Mouse (Mus musculus) midbrain, embryonic 15.5 days (tissue): ENCODE results near the gene Ifit1bl1. TPM values are rescaled to one million over a fixed set of nuclear protein-coding genes. Genes with fewer than 3 reads are reported as not detected.
A peak's percentile ranks its signal among the peaks of the same experiment; 100 is the strongest.
"Not testable (repeated sequence)": the region's sequence is repeated elsewhere in the genome, so short reads cannot be mapped to it uniquely, and the experiment has no call there.

Experiments used
- ATAC-seq: fragments of 200-750 bp; cut with Nextera tagmentation; replicated peaks from 2 replicates; pipeline ENCODE4 v1.8.0; 2017; ENCODE audit warnings: moderate TSS enrichment
- H3K27ac ChIP-seq: fragments of 300-500 bp; sonication (generic); 2 replicates; pipeline ENCODE4 v1.5.1; 2015; ENCODE audit warnings: mild to moderate bottlenecking, inconsistent platforms
- H3K27me3 ChIP-seq: fragments of 300-500 bp; sonication (generic); replicated peaks from 2 replicates; pipeline ENCODE4 v1.6.1; 2015; ENCODE audit warnings: inconsistent platforms
- H3K36me3 ChIP-seq: fragments of 300-500 bp; sonication (generic); replicated peaks from 2 replicates; pipeline ENCODE4 v1.6.1; 2015; ENCODE audit warnings: inconsistent platforms
- H3K4me1 ChIP-seq: fragments of 300-500 bp; sonication (generic); 2 replicates; pipeline ENCODE4 v1.6.1; 2015; ENCODE audit warnings: inconsistent platforms
- H3K4me2 ChIP-seq: fragments of 300-500 bp; sonication (generic); 2 replicates; pipeline ENCODE4 v1.6.1; 2015; ENCODE audit warnings: inconsistent platforms, mild to moderate bottlenecking, moderate library complexity
- H3K4me3 ChIP-seq: fragments of 300-500 bp; sonication (generic); 2 replicates; pipeline ENCODE4 v1.5.1; 2015; ENCODE audit warnings: mild to moderate bottlenecking, inconsistent platforms
- H3K9ac ChIP-seq: fragments of 300-500 bp; sonication (generic); 2 replicates; pipeline ENCODE4 v1.6.1; 2015; ENCODE audit warnings: mild to moderate bottlenecking, inconsistent platforms
- H3K9me3 ChIP-seq: fragments of 300-500 bp; sonication (generic); 2 replicates; pipeline ENCODE4 v1.6.1; 2016; ENCODE audit warnings: inconsistent platforms
- WGBS: fragments of 180-500 bp; shearing (Covaris S2); methylation state at CpG from one replicate; pipeline ENCODE4 v1.1.7; 2015; ENCODE audit warnings: mixed read lengths; 5-methylcytosine and 5-hydroxymethylcytosine counted together
- polyA plus RNA-seq: library from polyadenylated mRNA; unstranded; fragments of >200 nt; fragmentation: Nextera tagmentation; extraction: Ambion mirVana; gene quantifications from 2 replicates; pipeline ENCODE4 v1.2.1, GENCODE M21; 2015

Ifit1bl1 gene
- polyA plus RNA-seq, 1 experiment from 2014 or later, result 1.0 TPM

DNA sequence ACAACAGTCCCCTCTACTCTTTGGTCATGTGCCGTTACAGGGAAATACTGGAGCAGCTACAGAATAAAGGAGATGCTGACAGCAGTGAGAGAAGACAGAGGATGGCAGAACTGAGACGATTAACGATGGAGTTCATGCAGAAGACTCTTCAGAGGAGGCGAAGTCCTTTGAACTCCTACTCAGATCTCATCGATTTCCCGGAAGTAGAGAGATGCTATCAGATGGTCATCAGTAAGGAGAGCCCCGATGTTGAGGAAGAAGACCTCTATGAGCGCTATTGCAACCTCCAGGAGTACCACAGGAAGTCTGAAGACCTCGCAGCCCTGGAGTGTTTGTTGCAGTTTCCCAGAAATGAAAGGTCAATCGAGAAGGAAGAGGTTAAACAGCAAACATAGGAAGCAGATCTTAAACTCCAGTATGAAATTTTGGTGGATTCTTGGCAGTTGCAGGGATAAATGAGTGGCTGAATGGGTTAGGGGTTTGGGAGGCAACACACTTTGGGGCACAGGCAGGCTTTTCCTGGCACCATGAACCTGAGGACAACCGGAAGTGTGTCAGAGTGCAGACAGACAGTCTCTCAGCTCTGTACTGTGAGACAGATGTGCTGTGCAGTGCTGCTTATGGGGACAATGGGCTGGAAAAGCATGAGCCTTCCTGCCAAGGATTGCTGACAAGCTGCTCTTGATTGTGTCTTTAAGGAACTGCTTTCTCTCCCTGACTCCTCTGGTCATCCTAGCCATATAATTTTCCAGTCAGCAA is 10.7 kb upstream of the Ifit1bl1 start:
- not testable (repeated sequence) for ATAC-seq, H3K27me3 ChIP-seq, H3K27ac ChIP-seq, H3K9me3 ChIP-seq, H3K9ac ChIP-seq, H3K4me3 ChIP-seq, H3K36me3 ChIP-seq, H3K4me2 ChIP-seq, H3K4me1 ChIP-seq
- 83% methylated on average over 6 of the region's 11 CpGs for WGBS

DNA sequence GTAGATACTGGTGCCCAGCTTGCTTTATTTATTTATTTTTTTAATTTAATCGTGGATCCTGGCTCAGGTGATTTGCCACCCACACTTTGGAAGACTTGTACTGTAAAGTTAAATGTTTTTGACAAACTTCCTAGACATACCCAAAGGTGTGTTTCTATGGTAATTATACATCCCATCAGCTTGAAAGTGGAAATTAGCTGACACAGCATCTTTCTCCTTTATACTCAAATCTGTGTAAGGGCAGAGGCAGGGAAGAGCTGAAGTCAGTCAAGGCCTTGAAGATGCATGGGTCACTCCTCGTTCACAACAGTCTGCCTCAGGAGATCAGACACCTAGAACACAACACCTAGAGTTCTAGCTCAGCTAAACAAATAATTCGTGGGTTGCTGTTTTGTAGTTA is 8.4 kb upstream of the Ifit1bl1 start:
- H3K9ac ChIP-seq, H3K4me2 ChIP-seq, H3K27ac ChIP-seq, H3K27me3 ChIP-seq, H3K4me3 ChIP-seq, H3K9me3 ChIP-seq, ATAC-seq, H3K4me1 ChIP-seq, H3K36me3 ChIP-seq: not testable (repeated sequence)
- WGBS, result 73% methylated on average over 3 of the region's 3 CpGs

DNA sequence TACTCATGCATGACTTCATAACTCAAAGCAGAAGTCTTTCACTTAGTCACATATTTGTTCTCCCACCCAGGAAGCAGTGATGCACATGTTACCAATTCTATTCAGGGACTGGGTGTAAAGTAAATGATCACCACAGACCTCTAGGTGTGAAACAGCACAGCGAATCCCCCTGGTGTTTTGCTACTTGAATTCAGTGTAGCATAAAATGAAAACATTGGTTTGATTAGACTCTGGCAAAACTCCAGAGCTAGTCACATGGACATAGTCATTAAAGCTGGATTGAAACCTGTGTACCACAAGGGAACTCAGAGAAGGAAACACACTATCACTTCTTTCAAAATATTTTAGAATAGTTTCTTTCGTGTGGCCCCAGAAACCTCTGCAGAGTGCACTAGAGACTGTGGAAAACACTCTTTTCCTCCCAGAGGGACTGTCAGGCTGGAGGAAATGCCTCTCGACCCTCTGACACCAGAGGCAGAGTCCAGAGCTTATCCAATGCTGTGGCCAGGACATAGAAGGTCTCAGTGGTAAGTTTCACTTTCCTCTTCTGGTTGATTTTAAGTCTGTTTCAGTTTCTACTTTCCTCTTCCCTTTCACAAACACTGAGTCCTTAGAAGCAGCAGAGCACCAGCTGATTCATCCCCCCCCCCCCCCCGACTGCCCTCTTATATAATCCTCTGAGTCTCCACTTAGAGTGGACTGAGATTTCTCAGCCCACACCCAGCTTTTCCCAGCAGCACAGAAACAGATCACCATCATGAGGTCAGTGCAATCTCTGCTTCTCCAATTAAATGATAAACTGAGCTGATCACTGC is 5.7 kb upstream of the Ifit1bl1 start, which contains the start of gene Ifit3b:
Ifit3b (plus strand) TSS at position 734 of the 815 bp plus-strand sequence.
- not testable (repeated sequence) for H3K27ac ChIP-seq, H3K27me3 ChIP-seq, H3K4me3 ChIP-seq, H3K4me1 ChIP-seq, H3K9me3 ChIP-seq, H3K36me3 ChIP-seq, H3K4me2 ChIP-seq, H3K9ac ChIP-seq
- WGBS, result 60% methylated on average over 4 of the region's 4 CpGs
- ATAC-seq, result 0 out of 2 replicates have a peak, but pooled peaks have one; percentile 38

DNA sequence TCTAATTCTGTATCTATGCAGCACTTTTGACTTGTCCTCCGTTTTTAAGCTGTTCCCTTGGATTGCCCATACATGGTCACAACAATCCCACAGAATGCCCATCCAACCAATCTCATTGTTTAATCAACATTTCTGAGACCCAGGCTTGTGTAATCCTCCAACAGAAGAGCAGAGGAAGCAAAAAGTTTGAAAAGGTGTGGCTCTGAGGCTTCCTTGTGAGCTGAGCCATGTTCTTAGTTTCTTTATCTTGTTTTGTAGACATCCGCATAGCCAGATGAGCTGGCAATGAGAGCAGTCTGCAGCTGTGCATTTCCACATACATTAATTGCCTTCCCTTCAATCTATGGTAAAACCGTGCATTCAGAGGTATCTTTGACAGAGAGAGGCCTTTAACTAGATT is 3.7 kb upstream of the Ifit1bl1 start:
- no peak overlapping the region for H3K9ac ChIP-seq
- no peak for ATAC-seq
- H3K27ac ChIP-seq, result no peak overlapping the region
- no peak overlapping the region for H3K4me2 ChIP-seq
- no peaks in the 10 kb centered on the region for H3K9me3 ChIP-seq
- H3K27me3 ChIP-seq, result no peaks in the 10 kb centered on the region
- no peaks in the 10 kb centered on the region for H3K4me1 ChIP-seq
- no peaks in the 10 kb centered on the region for H3K36me3 ChIP-seq
- 89% methylated on average over 3 of the region's 3 CpGs for WGBS
- no peak overlapping the region for H3K4me3 ChIP-seq

DNA sequence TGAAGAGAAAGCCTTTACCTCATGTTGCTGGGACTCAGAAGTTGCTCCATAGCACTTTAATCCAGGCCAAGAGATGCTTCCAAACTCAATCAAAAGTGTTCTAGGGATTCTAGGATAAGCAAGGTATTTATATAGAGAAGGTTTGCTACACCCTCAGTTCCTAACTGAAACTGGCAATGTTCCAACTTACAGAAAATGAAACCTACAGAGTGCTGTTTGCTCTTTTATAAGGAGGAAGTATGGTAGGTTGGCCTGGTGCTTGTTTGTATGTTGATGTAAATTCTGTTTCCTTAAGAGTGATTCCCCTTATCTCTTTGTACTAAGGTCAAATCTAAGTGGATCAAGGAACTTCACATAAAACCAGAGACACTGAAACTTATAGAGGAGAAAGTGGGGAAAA is 2.5 kb downstream of the Ifit1bl1 start:
- H3K36me3 ChIP-seq, H3K4me2 ChIP-seq, H3K27ac ChIP-seq, H3K9ac ChIP-seq, H3K4me1 ChIP-seq, H3K27me3 ChIP-seq, H3K9me3 ChIP-seq, ATAC-seq, H3K4me3 ChIP-seq: not testable (repeated sequence)

DNA sequence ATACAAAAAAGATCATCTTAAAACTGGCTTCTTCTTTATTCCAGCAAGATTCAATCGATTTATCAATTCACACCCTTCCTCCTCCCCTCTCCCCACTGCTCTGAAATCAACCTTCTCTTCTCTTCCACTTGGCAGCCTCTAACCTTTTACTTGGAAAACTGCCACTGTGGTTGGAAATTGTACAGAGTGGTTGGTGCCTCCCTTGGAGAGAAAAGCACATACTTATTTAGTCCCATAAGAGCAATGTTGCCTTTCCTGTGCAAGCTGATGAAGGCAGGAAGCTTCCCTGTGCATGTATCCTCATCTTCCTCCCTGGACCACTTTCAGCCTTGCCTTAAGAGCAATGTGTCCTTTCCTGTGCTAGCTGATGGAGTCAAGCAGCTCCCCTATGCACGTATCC is 3.4 kb downstream of the Ifit1bl1 start:
- H3K27ac ChIP-seq, result no peak overlapping the region

DNA sequence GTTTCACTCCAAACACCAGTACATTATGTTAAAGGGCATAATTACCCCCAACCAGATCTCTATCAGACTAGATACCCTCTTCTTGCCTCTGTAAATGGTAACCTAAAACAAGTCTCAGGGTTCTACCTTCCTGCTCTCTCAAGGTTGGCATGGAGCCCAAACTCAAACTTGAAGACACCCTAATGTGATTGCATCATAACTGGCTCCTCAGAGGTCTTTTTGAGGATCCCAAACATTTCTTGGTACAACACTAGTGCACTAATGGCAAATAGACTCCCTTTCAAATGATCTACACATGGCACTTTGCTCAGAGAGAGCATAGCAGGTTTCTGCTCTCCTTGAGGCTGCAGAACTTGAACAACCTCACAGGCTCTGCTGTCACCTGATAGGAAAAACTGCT is 4.9 kb downstream of the Ifit1bl1 start:
- H3K9me3 ChIP-seq, result no peaks in the 10 kb centered on the region
- no peak for ATAC-seq
- no peaks in the 10 kb centered on the region for H3K36me3 ChIP-seq
- no peaks in the 10 kb centered on the region for H3K4me1 ChIP-seq
- H3K27ac ChIP-seq, result no peak overlapping the region
- no peak overlapping the region for H3K4me3 ChIP-seq
- no peak overlapping the region for H3K4me2 ChIP-seq
- H3K27me3 ChIP-seq, result no peaks in the 10 kb centered on the region
- H3K9ac ChIP-seq, result no peak overlapping the region

More for the DNA sequence above, 3.4 kb downstream of the Ifit1bl1 start:
- Histone ChIP-seq H3K4me2 (no peak overlapping the region), H3K27me3 (no peaks in the 10 kb centered on the region), H3K4me3 (no peak overlapping the region), H3K9ac (no peak overlapping the region), H3K36me3 (no peaks in the 10 kb centered on the region), H3K4me1 (no peaks in the 10 kb centered on the region), H3K9me3 (no peaks in the 10 kb centered on the region)
- 75% methylated on average over 2 of the region's 2 CpGs for WGBS
- no peak for ATAC-seq

DNA sequence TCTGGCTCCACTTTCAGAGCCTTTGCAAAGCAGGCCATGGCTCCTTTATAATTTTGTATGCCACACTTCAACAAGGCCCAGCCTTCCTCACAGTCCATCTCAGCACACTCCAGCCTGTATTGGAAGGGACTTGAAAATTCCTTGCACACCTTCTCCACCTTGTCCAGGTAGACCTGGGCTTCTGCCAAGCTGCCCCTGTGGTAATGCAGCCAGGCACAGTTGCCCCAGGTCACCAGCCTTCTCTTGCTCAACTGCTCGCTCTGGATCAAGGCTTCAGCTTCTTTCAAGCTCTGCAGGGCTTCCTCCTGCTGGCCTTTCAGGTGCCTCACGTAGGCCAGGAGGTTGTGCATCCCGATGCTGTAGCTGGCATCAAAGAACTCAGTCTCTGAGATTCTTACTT is 7.2 kb downstream of the Ifit1bl1 start:
- H3K4me3 ChIP-seq, H3K9ac ChIP-seq, ATAC-seq, H3K9me3 ChIP-seq, H3K27ac ChIP-seq, H3K27me3 ChIP-seq, H3K4me2 ChIP-seq, H3K36me3 ChIP-seq, H3K4me1 ChIP-seq: not testable (repeated sequence)
- WGBS, result 73% methylated on average over 3 of the region's 3 CpGs

DNA sequence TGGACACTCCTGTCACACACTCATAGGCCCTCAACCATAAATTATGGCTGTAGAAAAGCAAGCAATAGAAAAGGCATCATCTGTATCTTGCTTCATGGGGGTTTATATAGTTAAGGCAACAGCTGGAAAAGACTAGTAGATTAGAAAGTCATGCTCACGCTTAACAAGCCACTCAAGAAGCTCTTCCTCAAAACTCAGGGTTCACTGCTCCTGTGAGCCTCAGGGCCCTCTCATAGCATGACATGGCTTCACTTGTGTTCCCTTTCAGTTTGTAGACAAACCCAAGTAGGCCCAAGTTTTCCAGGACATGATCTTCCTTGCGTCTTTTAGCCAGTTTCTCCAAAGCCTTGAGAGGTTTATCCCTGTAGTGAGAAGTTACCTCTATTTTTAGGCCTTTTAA is 8.3 kb downstream of the Ifit1bl1 start:
- H3K9me3 ChIP-seq, result no peaks in the 10 kb centered on the region
- no peaks in the 10 kb centered on the region for H3K27me3 ChIP-seq
- no peak overlapping the region for H3K9ac ChIP-seq
- H3K36me3 ChIP-seq, result no peaks in the 10 kb centered on the region
- 92% methylated on average over 2 of the region's 2 CpGs for WGBS
- no peak overlapping the region for H3K4me2 ChIP-seq
- 0 out of 2 replicates have a peak, but pooled peaks cover under 1% of the 10 kb centered on the region for H3K4me1 ChIP-seq
- ATAC-seq, result no peak
- no peak overlapping the region for H3K27ac ChIP-seq
- H3K4me3 ChIP-seq, result no peak overlapping the region

DNA sequence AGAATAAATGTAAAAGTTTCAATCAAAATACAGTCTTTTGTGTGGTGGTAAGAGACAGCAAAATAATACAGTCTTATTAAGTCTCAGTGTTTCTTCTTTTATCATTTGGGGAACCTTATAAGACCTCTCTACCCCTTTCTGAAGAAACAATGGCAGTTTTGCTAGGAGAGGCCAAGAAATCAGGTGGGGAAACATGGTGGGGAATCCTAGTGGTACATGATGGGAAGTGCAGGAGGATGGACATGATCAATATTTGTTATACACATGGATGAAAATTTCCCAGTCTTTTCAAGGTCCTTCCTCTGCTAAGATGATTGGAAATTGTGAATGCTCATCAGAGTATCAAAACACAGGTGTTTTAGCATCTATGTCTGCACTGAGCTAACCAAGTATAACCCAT is 12.8 kb downstream of the Ifit1bl1 start:
- no peak overlapping the region for H3K4me2 ChIP-seq
- no peak for ATAC-seq
- no peaks in the 10 kb centered on the region for H3K9me3 ChIP-seq
- no peak overlapping the region for H3K4me3 ChIP-seq
- H3K27ac ChIP-seq, result no peak overlapping the region
- H3K4me1 ChIP-seq, result 0 out of 2 replicates have a peak, but pooled peaks cover 4% of the 10 kb centered on the region
- H3K9ac ChIP-seq, result no peak overlapping the region
- no peaks in the 10 kb centered on the region for H3K27me3 ChIP-seq
- H3K36me3 ChIP-seq, result no peaks in the 10 kb centered on the region

DNA sequence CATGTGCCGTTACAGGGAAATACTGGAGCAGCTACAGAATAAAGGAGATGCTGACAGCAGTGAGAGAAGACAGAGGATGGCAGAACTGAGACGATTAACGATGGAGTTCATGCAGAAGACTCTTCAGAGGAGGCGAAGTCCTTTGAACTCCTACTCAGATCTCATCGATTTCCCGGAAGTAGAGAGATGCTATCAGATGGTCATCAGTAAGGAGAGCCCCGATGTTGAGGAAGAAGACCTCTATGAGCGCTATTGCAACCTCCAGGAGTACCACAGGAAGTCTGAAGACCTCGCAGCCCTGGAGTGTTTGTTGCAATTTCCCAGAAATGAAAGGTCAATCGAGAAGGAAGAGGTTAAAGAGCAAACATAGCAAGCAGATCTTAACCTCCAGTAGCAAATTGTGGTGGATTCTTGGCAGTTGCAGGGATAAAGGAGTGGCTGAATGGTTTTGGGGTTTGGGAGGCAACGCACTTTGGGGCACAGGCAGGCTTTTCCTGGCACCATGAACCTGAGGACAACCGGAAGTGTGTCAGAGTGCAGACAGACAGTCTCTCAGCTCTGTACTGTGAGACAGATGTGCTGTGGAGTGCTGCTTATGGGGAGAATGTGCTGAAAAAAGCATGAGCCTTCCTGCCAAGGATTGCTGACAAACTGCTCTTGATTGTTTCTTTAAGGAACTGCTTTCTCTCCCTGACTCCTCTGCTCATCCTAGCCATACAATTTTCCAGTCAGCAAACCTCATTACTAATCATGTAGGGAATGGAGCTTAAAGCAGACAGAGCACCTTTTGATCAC is 13.7 kb downstream of the Ifit1bl1 start:
- not testable (repeated sequence) for H3K36me3 ChIP-seq, H3K9me3 ChIP-seq, H3K9ac ChIP-seq, H3K4me2 ChIP-seq, H3K27me3 ChIP-seq, H3K4me1 ChIP-seq, H3K4me3 ChIP-seq
- peak overlapping the region; percentile 65 for H3K27ac ChIP-seq
- peak; percentile 68 for ATAC-seq
- 87% methylated on average over 7 of the region's 12 CpGs for WGBS

DNA sequence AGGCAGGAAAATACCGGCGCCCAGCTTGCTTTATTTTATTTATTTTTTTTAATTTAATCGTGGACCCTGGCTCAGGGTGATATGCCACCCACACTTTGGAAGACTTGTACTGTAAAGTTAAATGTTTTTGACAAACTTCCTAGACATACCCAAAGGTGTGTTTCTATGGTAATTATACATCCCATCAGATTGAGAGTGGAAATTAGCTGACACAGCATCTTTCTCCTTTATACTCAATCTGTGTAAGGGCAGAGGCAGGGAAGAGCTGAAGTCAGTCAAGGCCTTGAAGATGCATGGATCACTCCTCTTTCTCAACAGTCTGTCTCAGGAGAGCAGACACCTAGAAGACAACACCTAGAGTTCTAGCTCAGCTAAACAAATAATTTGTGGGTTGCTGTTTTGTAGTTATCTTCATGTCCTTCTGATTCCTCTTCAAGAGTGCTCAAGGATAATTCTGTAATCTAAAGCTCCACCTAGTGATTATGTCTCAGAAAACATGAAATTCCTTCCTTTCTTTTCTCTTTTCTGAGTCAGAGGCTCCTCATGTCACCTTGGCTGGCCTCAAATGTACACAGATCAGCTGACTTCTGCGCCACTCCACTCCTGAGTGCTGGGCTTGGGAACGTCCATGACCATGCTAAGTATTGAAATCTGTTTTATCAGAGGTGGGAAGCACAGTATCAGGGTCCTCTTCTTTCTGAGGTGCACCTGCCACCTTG is 15.9 kb downstream of the Ifit1bl1 start:
- H3K9ac ChIP-seq, H3K27ac ChIP-seq, H3K9me3 ChIP-seq, H3K4me3 ChIP-seq, H3K4me2 ChIP-seq, H3K4me1 ChIP-seq, H3K27me3 ChIP-seq, ATAC-seq, H3K36me3 ChIP-seq: not testable (repeated sequence)
- WGBS, result 68% methylated on average over 5 of the region's 5 CpGs
